Mouse (Mus musculus): ENCODE results near the gene Slxl1. TPM values are rescaled to one million over a fixed set of nuclear protein-coding genes. Genes with fewer than 3 reads are reported as not detected.
"Not testable (repeated sequence)": the region's sequence is repeated elsewhere in the genome, so short reads cannot be mapped to it uniquely, and the experiment has no call there.

Gene Slxl1
- polyA plus RNA-seq (2015; fragmentation: Nextera tagmentation; extraction: Ambion mirVana) = not detected in 2 replicates

DNA sequence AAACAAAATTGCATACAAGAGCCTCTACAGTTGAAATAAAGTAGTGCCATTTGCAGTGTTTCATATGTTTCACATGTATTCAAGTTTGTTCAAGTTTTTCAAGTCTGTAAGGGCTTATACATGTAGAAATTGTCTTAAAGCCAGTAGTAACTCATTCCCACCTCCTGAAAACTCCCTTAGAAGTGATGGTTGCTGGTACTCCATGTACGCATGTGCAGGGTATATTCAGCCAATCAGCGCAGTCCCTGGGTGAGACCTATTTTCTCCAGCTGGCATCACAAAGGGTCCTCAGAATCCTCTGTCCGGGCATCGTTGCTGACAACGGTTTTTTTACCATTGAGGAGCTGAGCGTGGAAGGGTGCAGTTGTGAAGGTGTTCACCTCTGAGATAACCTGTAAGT lies at the start of gene Slxl1:
Slxl1 (plus strand) TSS at position 301 of the 400 bp plus-strand sequence.
- H3K27me3 ChIP-seq (ENCODE audit: control insufficient read depth, insufficient read depth, low read depth, low read length); H3K27ac ChIP-seq (ENCODE audit: low read length); H3K4me1 ChIP-seq (ENCODE audit: control insufficient read depth, insufficient read depth, low read length); H3K9ac ChIP-seq (ENCODE audit: low read depth, low read length); H3K9me3 ChIP-seq (replicated peaks; ENCODE audit: control insufficient read depth, low read length, poor library complexity, severe bottlenecking); H3K36me3 ChIP-seq (ENCODE audit: control insufficient read depth, insufficient read depth, low read length); ATAC-seq; H3K4me2 ChIP-seq (ENCODE audit: low read length); H3K4me3 ChIP-seq (ENCODE audit: low read depth, low read length): not testable (repeated sequence)
- WGBS = no CpG with 5 or more reads among the region's 6 CpGs

Measured in midbrain, embryonic 16.5 days (tissue).